Mouse (Mus musculus): Measurements from ENCODE around the gene Klf4. TPM values are rescaled to one million over a fixed set of nuclear protein-coding genes. Genes with fewer than 3 reads are reported as not detected.

The Klf4 gene
- polyA plus RNA-seq, 1 experiment from 2014 or later, result 87.8 TPM

DNA sequence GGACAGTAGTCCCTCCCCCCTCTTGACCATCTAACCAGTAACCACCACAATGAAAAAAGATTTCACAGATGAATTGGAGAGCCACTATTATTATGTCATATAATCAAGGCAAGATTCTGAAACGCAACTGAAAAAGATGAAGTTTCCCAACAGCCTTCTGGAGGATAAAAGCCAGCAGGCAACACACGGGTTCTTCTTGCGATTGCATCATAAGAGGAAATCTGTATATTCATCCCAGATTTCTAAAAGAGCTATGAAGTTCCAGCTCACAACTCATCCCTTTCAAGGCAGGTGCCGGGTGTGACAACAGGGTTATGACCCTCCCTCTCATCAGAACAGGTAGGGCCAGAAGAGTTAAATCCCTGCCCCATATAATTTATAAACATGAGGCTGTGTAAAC, 2.2 kb upstream of the Klf4 start:
- H3K4me2 ChIP-seq (replicated peaks; ENCODE audit: low read depth), result no peak overlapping the region
- TF ChIP-seq EP300 (optimal IDR thresholded peaks at IDR 0.05) (no peak), CTCF (IDR thresholded peaks at IDR 0.05; ENCODE audit: low read depth) (no peak)
- no peaks in the 10 kb centered on the region; the same call in 1 of the 2 replicates for H3K36me3 ChIP-seq (ENCODE audit: control insufficient read depth, insufficient read depth, low read length)
- no peaks in the 10 kb centered on the region for H3K4me1 ChIP-seq (replicated peaks; ENCODE audit: control insufficient read depth, insufficient read depth)
- WGBS, result 39% methylated on average over 4 of the region's 4 CpGs
- no peaks in the 10 kb centered on the region for H3K9me3 ChIP-seq (ENCODE audit: control insufficient read depth, low read length)
- DNase-seq (ENCODE audit: low spot score) (no peak), ATAC-seq (ENCODE audit: low FRiP score, low TSS enrichment) (no peak)
- H3K27me3 ChIP-seq (ENCODE audit: control insufficient read depth, insufficient read depth, low read length), result no peaks in the 10 kb centered on the region
- no peak overlapping the region for H3K9ac ChIP-seq (ENCODE audit: low read length)
- peak overlapping the region; percentile 99 for H3K27ac ChIP-seq (replicated peaks)
- no peak overlapping the region for H3K4me3 ChIP-seq (ENCODE audit: low read depth, low read length)

DNA sequence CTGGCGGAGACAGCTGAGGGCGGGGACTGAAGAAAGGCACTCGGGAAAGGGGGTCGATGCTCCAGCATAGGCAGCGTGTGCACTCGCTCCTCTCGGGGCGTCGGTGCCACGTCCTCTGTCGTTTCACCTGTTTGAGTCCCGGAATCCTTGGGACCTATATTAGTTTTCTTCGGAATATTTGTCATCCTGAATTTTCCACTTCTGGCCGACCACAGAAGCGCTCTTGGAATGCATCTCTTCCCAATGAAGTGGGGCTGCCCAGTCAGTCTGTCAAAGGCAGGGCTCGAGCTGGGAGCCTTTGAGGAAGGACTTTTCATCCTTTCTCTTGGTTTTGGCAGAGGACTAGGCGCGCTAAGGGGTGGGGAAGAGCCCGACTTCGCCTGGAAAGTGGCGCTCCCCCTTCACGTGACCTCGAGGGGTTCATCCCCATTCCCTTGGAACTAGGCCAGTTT, 1.6 kb upstream of the Klf4 start:
- no peaks in the 10 kb centered on the region for H3K27me3 ChIP-seq (ENCODE audit: control insufficient read depth, insufficient read depth, low read length)
- H3K9me3 ChIP-seq (ENCODE audit: control insufficient read depth, low read length), result no peaks in the 10 kb centered on the region
- peak overlapping the region; percentile 71 for H3K4me2 ChIP-seq (replicated peaks; ENCODE audit: low read depth)
- peak overlapping the region; percentile 99 for H3K27ac ChIP-seq (replicated peaks)
- H3K4me1 ChIP-seq (replicated peaks; ENCODE audit: control insufficient read depth, insufficient read depth), result no peaks in the 10 kb centered on the region
- H3K36me3 ChIP-seq (ENCODE audit: control insufficient read depth, insufficient read depth, low read length), result peaks cover 2% of the 10 kb centered on the region; the same call in 1 of the 2 replicates
- no peak for ATAC-seq (ENCODE audit: low FRiP score, low TSS enrichment)
- peak overlapping the region; percentile 85 for H3K4me3 ChIP-seq (ENCODE audit: low read depth, low read length)
- TF ChIP-seq EP300 (optimal IDR thresholded peaks at IDR 0.05) (no peak), CTCF (IDR thresholded peaks at IDR 0.05; ENCODE audit: low read depth) (no peak)
- peak overlapping the region; percentile 87 for H3K9ac ChIP-seq (ENCODE audit: low read length)
- peak; percentile 56 for DNase-seq (ENCODE audit: low spot score)
- 3% methylated on average over 23 of the region's 23 CpGs for WGBS

DNA sequence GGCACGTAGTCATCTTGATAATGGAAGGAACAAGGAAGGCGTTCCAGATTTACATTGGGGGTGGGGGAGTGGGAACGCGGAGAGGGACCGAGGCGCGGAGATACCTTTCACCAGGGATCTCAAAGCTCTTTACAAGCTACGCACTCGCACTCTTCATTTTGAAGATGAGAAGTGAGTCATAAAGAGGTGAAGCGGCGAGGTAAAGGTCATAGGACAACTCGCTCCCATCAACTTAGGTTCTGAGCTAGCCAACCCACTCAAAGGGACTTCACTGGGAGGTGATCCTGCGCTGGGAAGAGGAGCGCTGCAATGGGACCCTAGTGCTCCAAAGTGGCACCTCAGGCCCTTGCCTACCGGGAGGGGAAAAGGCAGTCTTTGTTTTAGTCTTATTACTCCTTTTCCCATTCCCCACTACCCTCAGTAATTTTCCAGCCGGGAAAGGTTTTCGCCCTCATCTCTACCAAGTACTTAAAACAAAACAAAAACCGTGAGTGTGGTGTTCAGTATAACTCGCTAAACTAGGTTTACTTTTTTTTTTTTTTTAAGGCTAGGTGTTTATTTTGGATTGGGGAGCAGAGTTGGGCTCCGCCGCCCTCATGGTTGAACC, 1.0 kb upstream of the Klf4 start:
- H3K4me2 ChIP-seq (replicated peaks; ENCODE audit: low read depth), result peak overlapping the region; percentile 71
- H3K27me3 ChIP-seq (ENCODE audit: control insufficient read depth, insufficient read depth, low read length), result no peaks in the 10 kb centered on the region
- ATAC-seq (ENCODE audit: low FRiP score, low TSS enrichment) (no peak), DNase-seq (ENCODE audit: low spot score) (no peak)
- H3K4me3 ChIP-seq (ENCODE audit: low read depth, low read length), result peak overlapping the region; percentile 85
- H3K36me3 ChIP-seq (ENCODE audit: control insufficient read depth, insufficient read depth, low read length), result peaks cover 2% of the 10 kb centered on the region; the same call in 1 of the 2 replicates
- no peaks in the 10 kb centered on the region for H3K4me1 ChIP-seq (replicated peaks; ENCODE audit: control insufficient read depth, insufficient read depth)
- H3K27ac ChIP-seq (replicated peaks), result peak overlapping the region; percentile 99
- WGBS, result 0% methylated on average over 21 of the region's 21 CpGs
- TF ChIP-seq CTCF (IDR thresholded peaks at IDR 0.05; ENCODE audit: low read depth) (no peak; the same call in 1 of the 2 replicates), EP300 (optimal IDR thresholded peaks at IDR 0.05) (no peak)
- no peaks in the 10 kb centered on the region for H3K9me3 ChIP-seq (ENCODE audit: control insufficient read depth, low read length)
- peak overlapping the region; percentile 87 for H3K9ac ChIP-seq (ENCODE audit: low read length)

DNA sequence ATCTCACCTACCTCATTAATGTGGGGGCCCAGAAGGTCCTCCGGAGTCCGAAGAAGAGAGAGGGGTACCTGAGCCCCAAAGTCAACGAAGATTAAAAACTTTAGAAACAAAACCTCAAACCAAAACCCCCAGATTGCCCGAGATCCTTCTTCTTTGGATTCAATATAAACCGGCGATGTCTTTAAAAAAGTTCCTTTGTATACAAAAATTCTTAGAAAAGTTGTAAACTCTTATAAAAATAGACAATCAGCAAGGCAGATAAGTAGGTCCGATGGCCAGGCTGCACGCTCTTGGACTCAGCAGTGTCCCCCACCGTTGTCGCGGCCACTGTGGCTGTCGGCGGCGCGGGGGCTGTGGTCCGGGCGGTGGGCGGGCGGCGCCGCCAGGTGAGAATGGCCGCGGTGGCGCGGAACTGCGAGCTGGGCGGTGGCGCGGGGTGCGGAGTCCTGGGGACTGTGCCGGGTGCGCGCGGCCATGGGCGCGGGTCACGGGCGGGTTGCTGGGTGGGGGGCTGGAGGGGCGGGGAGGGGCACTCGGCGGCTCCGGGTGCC, 335 bp downstream of the Klf4 start:
- H3K9me3 ChIP-seq (ENCODE audit: control insufficient read depth, low read length), result no peaks in the 10 kb centered on the region
- no peaks in the 10 kb centered on the region for H3K4me1 ChIP-seq (replicated peaks; ENCODE audit: control insufficient read depth, insufficient read depth)
- no peaks in the 10 kb centered on the region for H3K27me3 ChIP-seq (ENCODE audit: control insufficient read depth, insufficient read depth, low read length)
- peaks cover 2% of the 10 kb centered on the region; the same call in 1 of the 2 replicates for H3K36me3 ChIP-seq (ENCODE audit: control insufficient read depth, insufficient read depth, low read length)
- WGBS, result under 1% methylated on average over 30 of the region's 42 CpGs
- DNase-seq (ENCODE audit: low spot score) (no peak), ATAC-seq (ENCODE audit: low FRiP score, low TSS enrichment) (peak; percentile 47; the same call in 1 of the 2 replicates)
- TF ChIP-seq EP300 (optimal IDR thresholded peaks at IDR 0.05) (no peak), CTCF (IDR thresholded peaks at IDR 0.05; ENCODE audit: low read depth) (no peak)
- peak overlapping the region; percentile 85 for H3K4me3 ChIP-seq (ENCODE audit: low read depth, low read length)
- H3K27ac ChIP-seq (replicated peaks), result peak overlapping the region; percentile 90
- H3K4me2 ChIP-seq (replicated peaks; ENCODE audit: low read depth), result peak overlapping the region; percentile 71
- H3K9ac ChIP-seq (ENCODE audit: low read length), result peak overlapping the region; percentile 91

DNA sequence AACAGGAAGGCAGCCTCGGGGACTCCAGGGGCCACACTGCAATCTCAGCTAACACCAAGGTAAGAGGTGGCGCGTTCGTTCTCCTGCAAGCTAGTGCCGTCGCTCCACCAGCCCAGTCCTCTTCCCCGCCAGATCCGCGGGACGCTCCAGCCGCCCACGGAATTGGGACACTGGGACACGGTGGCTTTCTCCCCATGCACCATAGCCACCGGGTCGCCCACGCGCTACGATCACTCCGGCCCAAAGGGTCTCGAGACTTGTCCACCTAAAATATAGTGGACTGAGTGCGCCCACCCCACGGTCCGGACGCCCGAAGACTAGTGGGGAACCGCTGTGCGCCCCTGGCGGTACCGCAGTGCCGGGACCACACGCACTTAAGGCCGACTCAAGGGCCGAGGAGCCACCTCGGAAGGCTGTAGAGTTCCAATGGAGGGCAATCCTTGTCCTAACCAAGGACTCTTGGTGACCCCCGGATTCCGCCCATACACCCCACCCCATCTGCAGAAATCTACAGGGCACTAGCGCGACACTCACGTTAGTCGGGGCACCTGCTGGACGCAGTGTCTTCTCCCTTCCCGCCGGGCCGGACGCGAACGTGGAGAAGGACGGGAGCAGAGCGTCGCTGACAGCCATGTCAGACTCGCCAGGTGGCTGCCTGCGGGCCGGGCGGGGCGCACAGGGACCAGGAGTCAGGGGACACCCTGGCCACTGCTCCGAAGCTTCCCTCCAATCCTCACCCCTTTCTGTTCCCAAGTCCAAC, 990 bp downstream of the Klf4 start:
- Histone ChIP-seq H3K4me3 (ENCODE audit: low read depth, low read length) (peak overlapping the region; percentile 85), H3K4me1 (replicated peaks; ENCODE audit: control insufficient read depth, insufficient read depth) (no peaks in the 10 kb centered on the region), H3K36me3 (ENCODE audit: control insufficient read depth, insufficient read depth, low read length) (peaks cover 2% of the 10 kb centered on the region; the same call in 1 of the 2 replicates), H3K27ac (replicated peaks) (peak overlapping the region; percentile 90), H3K27me3 (ENCODE audit: control insufficient read depth, insufficient read depth, low read length) (no peaks in the 10 kb centered on the region), H3K4me2 (replicated peaks; ENCODE audit: low read depth) (peak overlapping the region; percentile 71), H3K9ac (ENCODE audit: low read length) (peak overlapping the region; percentile 91), H3K9me3 (ENCODE audit: control insufficient read depth, low read length) (no peaks in the 10 kb centered on the region)
- TF ChIP-seq EP300 (optimal IDR thresholded peaks at IDR 0.05) (no peak), CTCF (IDR thresholded peaks at IDR 0.05; ENCODE audit: low read depth) (peak; percentile 66)
- ATAC-seq (ENCODE audit: low FRiP score, low TSS enrichment), result peak; percentile 8; the same call in 1 of the 2 replicates
- peak; percentile 67 for DNase-seq (ENCODE audit: low spot score)
- WGBS, result under 1% methylated on average over 56 of the region's 56 CpGs

Measured in stomach, postnatal 0 days (tissue).